Mouse (Mus musculus) left cerebral cortex, adult 18-20 months (tissue): ENCODE data around the gene Ppm1h. TPM values are rescaled to one million over a fixed set of nuclear protein-coding genes. Genes with fewer than 3 reads are reported as not detected.

Experiments
- DNase-seq, 2 experiments: peaks; one replicate each; pipeline ENCODE4 v3.0.0; 2021 to 2022; ENCODE audit warnings: low spot score in 2 of 2, mixed read lengths in 1 of 2
- microRNA-seq, 2 experiments: library from miRNA; unstranded; fragments of <30 nt; microRNA quantifications; one replicate each; pipeline ENCODE4 v1.2.0; 2021
- total RNA-seq, 2 experiments: library from RNA; stranded (reverse); gene quantifications; 2 replicates each; pipeline ENCODE4 v1.2.3; 2021

Ppm1h gene
- total RNA-seq, 2 experiments from 2014 or later = 87.4 to 88.5 TPM

DNA sequence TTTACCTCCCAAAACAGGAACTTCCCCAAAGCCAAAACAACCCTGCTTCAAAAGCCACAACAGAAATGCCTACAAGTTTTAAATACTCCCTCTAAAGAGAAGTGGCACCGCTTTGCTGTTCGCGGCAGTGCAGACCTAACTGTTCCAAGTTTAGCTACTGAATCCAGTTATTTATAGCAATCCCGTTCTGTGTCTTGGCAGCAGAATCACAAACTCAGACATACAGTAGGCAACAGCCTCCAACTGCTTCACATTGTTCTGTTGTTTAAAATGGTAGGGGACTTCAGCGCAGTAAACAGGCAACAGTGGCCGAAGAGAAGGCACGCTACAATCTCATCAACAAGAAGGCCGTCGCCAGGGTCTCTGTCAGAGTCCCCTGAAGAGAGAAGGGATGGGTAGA is 312.5 kb downstream of the Ppm1h start:
- peak; percentile 25 for DNase-seq

DNA sequence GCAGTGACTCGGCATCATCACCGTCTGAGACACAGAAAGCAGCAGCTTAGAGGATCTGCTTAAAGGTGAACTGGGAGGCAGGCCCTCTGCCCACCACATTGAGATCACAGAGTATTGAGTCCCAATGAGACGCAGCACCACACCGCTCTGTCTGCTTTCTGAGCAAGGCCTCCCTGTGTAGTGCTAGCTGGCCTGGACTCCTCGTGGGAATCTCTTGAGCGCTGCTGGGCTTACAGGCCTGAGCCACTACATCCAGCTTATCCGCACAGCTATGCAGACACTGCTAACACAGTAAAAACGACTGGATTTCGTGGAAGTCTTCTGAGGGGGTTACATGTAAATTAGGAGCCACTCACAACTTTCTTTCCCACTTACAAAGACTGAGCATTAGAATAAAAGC is 313.1 kb downstream of the Ppm1h start:
- DNase-seq = no peak

DNA sequence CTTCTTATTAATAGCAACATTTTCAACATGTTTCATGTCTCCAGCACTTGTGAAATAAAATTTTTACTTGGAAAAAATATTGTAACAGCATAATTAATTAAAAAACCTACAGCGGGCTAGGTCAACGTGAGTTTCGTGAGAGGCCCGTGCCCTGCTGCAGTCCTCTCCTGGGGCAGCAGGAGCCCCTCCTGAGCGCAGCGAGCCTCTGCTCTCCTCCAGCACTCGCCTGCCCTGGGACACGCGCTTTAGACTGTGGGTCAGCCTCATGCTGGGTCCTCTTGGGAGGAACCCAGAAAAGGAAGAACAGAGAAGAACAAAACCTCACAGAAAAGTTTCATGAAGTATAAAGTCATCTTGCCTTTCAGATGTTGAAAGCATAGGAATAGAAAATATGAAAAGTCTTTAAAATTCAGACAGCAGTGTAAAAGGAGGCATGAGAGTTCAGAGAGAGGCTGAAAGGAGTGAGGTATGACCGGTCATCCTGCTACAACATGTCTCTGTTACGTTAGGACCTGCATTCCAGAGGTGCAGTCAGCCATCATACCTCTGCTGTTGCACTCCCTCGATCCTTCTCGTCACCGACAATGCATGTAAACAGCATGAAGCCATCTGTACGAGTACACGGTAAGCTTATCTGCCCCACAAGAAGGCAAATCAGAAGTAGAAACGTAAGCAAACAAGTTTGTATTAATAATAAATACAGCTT is 316.0 kb downstream of the Ppm1h start:
- DNase-seq = no peak

Small RNA genes within 50 kb of the gene (microRNA-seq; reads per million reads assigned to microRNA genes)
- gene Mir6412 = 0 reads per million in 2 experiments
- 0.21 to 0.75 reads per million in 2 experiments for gene Mir8104
- 45,555 to 52,243 reads per million in 2 experiments for gene Mirlet7i

Other genes starting within 250 kb of the Ppm1h start
- gene Avpr1a, start 230.3 kb upstream of the Ppm1h start, total RNA-seq = under 1 TPM; 0.37 to 0.44 TPM